Mouse (Mus musculus) heart, embryonic 11.5 days (tissue): ENCODE data around the gene Slc10a7. TPM values are rescaled to one million over a fixed set of nuclear protein-coding genes. Genes with fewer than 3 reads are reported as not detected.

ENCODE experiments used
- ATAC-seq: fragments of 200-750 bp; cut with Nextera tagmentation; replicated peaks from 2 replicates; pipeline ENCODE4 v1.8.0; 2017; ENCODE audit warnings: moderate library complexity; ENCODE audit not compliant: insufficient number of reproducible peaks, low FRiP score, low TSS enrichment
- H3K27ac ChIP-seq: fragments of 300-500 bp; sonication (generic); 2 replicates; pipeline ENCODE4 v1.5.1; 2014; ENCODE audit warnings: mild to moderate bottlenecking, low read depth, low read length
- H3K27me3 ChIP-seq: fragments of 300-500 bp; sonication (generic); 2 replicates; pipeline ENCODE4 v1.6.1; 2014; ENCODE audit warnings: mild to moderate bottlenecking, low read length, mixed read lengths; ENCODE audit not compliant: control insufficient read depth, insufficient read depth
- H3K36me3 ChIP-seq: fragments of 300-500 bp; sonication (generic); 2 replicates; pipeline ENCODE4 v1.6.1; 2014; ENCODE audit warnings: mild to moderate bottlenecking, low read length, moderate library complexity, mixed read lengths; ENCODE audit not compliant: control insufficient read depth, insufficient read depth
- H3K4me1 ChIP-seq: fragments of 300-500 bp; sonication (generic); 2 replicates; pipeline ENCODE4 v1.6.1; 2014; ENCODE audit warnings: low read length; ENCODE audit not compliant: control insufficient read depth, insufficient read depth
- H3K4me2 ChIP-seq: fragments of 300-500 bp; sonication (generic); 2 replicates; pipeline ENCODE4 v1.6.1; 2014; ENCODE audit warnings: mild to moderate bottlenecking, moderate library complexity
- H3K4me3 ChIP-seq: fragments of 300-500 bp; sonication (generic); 2 replicates; pipeline ENCODE4 v1.5.1; 2014; ENCODE audit warnings: low read depth, low read length
- H3K9ac ChIP-seq: fragments of 300-500 bp; sonication (generic); 2 replicates; pipeline ENCODE4 v1.6.1; 2014; ENCODE audit warnings: mild to moderate bottlenecking, low read depth, low read length, moderate library complexity
- H3K9me3 ChIP-seq: fragments of 300-500 bp; sonication (generic); replicated peaks from 2 replicates; pipeline ENCODE4 v1.6.1; 2016; ENCODE audit warnings: low read length; ENCODE audit not compliant: control insufficient read depth
- WGBS: fragments of 180-500 bp; shearing (Covaris S2); extraction: QIAGEN DNeasy Blood & Tissue Kit; methylation state at CpG from one replicate; pipeline ENCODE4 v1.1.7; 2014; ENCODE audit not compliant: insufficient replicate concordance; 5-methylcytosine and 5-hydroxymethylcytosine counted together
- polyA plus RNA-seq: library from polyadenylated mRNA; unstranded; fragments of >200 nt; fragmentation: Nextera tagmentation; extraction: Ambion mirVana; gene quantifications from 2 replicates; pipeline ENCODE4 v1.2.1, GENCODE M21; 2014

Slc10a7 gene
- polyA plus RNA-seq, 1 experiment from 2014 or later: 8.9 TPM

DNA sequence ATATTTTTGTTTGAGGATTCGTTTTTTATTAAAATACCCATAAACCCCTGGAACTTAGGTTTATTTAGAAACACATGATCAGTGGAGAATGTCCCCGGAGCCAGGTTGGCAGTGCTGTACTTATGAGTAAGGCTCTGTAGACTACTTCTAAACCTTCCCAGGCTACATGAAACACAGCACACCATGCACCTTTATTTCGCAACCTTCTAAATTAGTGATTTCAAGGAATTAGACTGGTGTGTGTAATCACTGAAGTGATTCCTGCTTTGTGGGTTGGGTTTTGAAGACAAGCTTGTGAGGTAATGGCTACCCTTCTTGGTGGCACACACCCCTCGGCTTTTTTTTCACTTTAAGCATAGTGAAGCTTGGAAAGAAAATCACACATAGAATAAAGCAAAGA is 46.7 kb downstream of the Slc10a7 start:
- H3K36me3 ChIP-seq: no peaks in the 10 kb centered on the region
- WGBS: 85% methylated on average over 4 of the region's 4 CpGs
- H3K27me3 ChIP-seq: no peaks in the 10 kb centered on the region
- no peak overlapping the region for H3K4me3 ChIP-seq
- H3K4me2 ChIP-seq: no peak overlapping the region
- no peaks in the 10 kb centered on the region for H3K9me3 ChIP-seq
- peaks cover 1% of the 10 kb centered on the region; the same call in 1 of the 2 replicates for H3K4me1 ChIP-seq
- no peak overlapping the region for H3K9ac ChIP-seq
- no peak overlapping the region for H3K27ac ChIP-seq
- no peak for ATAC-seq

DNA sequence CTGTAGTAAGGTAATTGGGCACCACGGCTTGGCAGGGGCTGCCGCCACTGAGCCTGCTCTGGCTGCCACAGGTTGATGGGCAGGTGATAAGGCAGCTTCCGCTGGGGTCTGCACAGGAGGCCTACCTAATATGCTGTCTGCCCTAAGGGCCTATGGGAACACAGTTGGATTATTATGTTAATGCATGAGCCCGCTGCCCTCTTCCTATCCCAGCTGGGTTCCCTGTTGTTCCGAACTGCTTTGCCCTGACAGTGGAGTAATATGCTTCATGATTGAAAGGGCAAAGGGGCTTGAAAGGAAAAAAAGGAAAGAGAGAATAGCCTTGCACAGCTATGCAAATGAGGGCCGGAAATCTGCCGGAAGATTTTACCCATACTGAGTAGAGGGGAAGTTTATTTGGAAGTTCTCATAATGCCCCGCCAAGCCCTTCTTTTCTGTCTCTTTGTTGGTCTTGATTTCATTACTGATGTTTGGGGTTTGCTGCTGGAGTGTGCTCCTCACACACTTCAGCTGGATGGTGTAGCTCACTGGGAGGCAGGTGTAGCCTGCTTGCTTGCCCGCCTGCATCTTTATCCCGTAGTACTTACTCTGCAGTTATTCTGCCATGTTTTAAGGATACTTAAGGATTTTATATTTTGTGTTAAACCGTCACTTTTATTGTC is 47.8 kb downstream of the Slc10a7 start:
- Histone ChIP-seq H3K4me3 (no peak overlapping the region), H3K36me3 (no peaks in the 10 kb centered on the region), H3K4me1 (no peaks in the 10 kb centered on the region), H3K9ac (no peak overlapping the region), H3K27ac (no peak overlapping the region), H3K27me3 (no peaks in the 10 kb centered on the region), H3K4me2 (no peak overlapping the region), H3K9me3 (peaks cover 3% of the 10 kb centered on the region; the same call in 1 of the 2 replicates)
- no peak for ATAC-seq
- WGBS: 72% methylated on average over 11 of the region's 11 CpGs

DNA sequence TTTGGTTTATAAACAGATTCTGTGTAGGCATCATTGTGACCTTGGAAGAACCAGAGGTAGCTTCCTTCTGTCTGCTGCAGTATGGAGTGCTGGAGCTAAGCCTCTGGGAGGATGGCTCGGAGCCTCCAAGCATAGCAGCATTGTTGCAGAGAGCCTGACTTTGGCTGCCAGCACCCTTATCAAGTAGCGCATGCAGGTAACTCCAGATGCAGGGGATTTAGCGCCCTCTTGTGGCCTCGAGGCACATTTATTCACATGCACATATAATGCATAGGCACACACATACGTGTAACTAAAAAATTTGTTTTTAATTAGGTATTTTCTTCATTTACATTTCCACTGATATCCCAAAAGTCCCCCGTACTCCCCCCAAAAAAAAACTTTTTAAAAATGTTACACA is 52.5 kb downstream of the Slc10a7 start:
- ATAC-seq: no peak
- no peak overlapping the region for H3K4me2 ChIP-seq

DNA sequence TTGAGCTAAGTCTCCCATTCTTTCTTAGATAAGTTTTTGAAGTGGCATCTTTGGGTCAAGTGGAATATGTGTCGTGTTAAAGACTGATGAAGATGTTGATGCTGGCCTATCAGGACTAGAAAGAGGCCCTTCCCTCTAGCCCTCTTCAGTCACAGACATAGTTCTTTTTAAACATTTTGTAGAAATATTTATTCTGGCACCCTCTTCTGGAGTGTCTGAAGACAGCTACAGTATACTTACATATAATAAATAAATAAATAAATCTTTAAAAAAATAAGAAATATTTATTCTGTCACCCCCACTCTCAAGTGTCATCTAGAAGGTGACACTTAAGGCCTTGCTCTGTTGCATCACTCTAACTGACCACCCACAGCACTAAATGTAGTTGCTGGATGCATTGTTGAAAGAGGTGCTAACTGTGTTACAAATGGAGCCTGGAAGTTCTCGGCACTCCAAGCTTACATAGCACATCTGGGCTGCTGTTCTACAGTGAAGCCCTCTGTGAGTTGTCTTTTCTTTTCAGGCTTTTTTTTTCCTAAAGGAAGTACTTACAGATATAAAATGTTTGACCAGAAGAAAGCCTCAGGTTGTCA is 54.4 kb downstream of the Slc10a7 start:
- no peak overlapping the region for H3K4me2 ChIP-seq
- no peak overlapping the region for H3K27ac ChIP-seq
- 29% methylated on average over 2 of the region's 2 CpGs for WGBS

More for the DNA sequence above, 52.5 kb downstream of the Slc10a7 start:
- no peaks in the 10 kb centered on the region for H3K4me1 ChIP-seq
- H3K27me3 ChIP-seq: no peaks in the 10 kb centered on the region
- no peaks in the 10 kb centered on the region for H3K36me3 ChIP-seq
- H3K4me3 ChIP-seq: no peak overlapping the region
- H3K9ac ChIP-seq: no peak overlapping the region
- peaks cover 3% of the 10 kb centered on the region; the same call in 1 of the 2 replicates for H3K9me3 ChIP-seq
- H3K27ac ChIP-seq: no peak overlapping the region
- WGBS: 91% methylated on average over 6 of the region's 6 CpGs

DNA sequence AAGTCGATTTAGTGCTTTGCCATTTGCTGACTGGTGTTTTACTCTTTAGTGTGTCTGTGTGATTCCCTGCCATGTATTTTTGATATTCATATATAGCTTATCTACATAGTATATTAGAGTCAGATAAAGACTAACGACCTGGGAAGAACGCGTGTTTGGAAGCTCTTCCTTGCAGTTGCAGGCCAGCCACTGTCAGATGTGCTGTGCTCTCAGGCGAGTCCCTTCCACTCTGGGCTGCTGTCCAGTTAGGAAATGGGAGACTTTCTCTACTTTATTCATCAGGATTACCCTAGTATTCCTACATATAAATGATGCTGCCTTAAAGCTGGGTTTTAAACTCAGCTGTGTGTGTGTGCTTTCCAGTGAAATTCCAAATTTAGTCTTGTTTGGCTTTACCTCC is 55.1 kb downstream of the Slc10a7 start:
- Histone ChIP-seq H3K4me1 (no peaks in the 10 kb centered on the region), H3K9ac (no peak overlapping the region), H3K4me3 (no peak overlapping the region), H3K9me3 (peaks cover 3% of the 10 kb centered on the region; the same call in 1 of the 2 replicates), H3K27ac (no peak overlapping the region), H3K4me2 (no peak overlapping the region), H3K36me3 (no peaks in the 10 kb centered on the region), H3K27me3 (no peaks in the 10 kb centered on the region)
- no peak for ATAC-seq
- WGBS: 77% methylated on average over 5 of the region's 5 CpGs

More for the DNA sequence above, 54.4 kb downstream of the Slc10a7 start:
- no peak for ATAC-seq
- Histone ChIP-seq H3K9ac (no peak overlapping the region), H3K4me3 (no peak overlapping the region), H3K36me3 (no peaks in the 10 kb centered on the region), H3K4me1 (no peaks in the 10 kb centered on the region), H3K9me3 (peaks cover 3% of the 10 kb centered on the region; the same call in 1 of the 2 replicates), H3K27me3 (no peaks in the 10 kb centered on the region)

DNA sequence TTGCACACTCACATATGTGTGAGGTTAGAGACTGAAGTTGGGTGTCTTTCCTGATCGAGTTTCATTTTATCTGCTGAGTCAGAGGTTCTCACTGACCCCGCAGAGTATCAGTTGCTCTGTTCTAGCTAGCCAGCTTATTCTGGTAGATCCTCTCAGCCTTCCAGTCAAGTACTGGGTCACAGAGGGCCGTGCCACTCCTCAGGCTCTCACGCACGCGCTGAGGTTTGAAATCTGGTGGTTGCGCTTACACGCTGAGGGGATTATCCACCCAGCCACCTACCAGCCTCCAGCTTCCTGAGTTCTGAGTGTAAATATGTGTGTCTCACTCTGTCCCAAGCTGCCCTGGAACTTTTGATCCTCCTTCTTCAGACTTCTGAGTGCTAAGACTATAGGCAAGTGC is 59.0 kb downstream of the Slc10a7 start:
- Histone ChIP-seq H3K9ac (no peak overlapping the region), H3K27me3 (no peaks in the 10 kb centered on the region), H3K4me2 (no peak overlapping the region), H3K9me3 (no peaks in the 10 kb centered on the region), H3K4me1 (0 out of 2 replicates have a peak, but pooled peaks cover 2% of the 10 kb centered on the region), H3K4me3 (no peak overlapping the region), H3K36me3 (no peaks in the 10 kb centered on the region), H3K27ac (no peak overlapping the region)
- ATAC-seq: no peak
- 67% methylated on average over 8 of the region's 8 CpGs for WGBS

DNA sequence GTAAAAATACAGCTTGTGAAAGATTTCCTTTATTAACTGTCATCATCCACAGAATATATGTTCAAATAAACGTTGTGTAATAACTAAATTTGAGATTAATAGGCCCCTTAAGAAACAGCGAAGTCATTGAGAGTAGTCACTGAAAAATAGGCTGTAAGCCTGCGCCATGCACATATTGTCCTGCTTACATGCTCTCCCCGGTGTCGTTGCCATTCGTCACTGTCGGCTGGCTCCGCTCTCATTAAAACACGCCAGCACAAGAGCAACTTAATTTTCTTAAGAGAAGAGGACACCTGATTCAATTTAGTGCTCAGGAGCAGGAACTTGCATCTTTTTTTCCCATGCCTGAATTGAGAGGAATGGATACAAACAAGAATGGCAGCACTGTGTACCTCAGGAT is 62.4 kb downstream of the Slc10a7 start:
- H3K27me3 ChIP-seq: no peaks in the 10 kb centered on the region

DNA sequence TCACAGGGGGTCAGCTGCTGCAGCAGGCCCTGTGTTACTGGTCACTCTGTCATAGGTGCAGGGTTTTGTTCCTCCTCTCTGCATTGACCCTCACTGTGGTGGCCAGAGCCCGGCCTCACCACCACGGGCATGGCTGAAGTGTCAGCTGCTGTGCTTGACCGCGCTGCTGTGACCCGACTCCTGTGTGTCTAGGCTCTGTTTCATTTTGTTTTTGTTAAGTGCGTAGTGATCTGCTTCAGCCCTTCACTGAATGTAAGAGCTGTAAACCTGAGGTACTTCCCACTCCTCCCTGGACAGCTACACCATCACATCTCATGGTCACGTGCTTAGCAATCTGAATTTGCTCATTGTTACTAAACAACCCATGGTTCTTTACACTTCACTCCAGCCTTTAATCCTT is 65.1 kb downstream of the Slc10a7 start:
- no peak for ATAC-seq
- WGBS: 79% methylated on average over 7 of the region's 7 CpGs
- no peaks in the 10 kb centered on the region for H3K27me3 ChIP-seq
- H3K9ac ChIP-seq: no peak overlapping the region
- no peaks in the 10 kb centered on the region for H3K9me3 ChIP-seq
- H3K4me3 ChIP-seq: no peak overlapping the region
- no peaks in the 10 kb centered on the region for H3K36me3 ChIP-seq
- no peak overlapping the region for H3K4me2 ChIP-seq
- H3K4me1 ChIP-seq: 0 out of 2 replicates have a peak, but pooled peaks cover 2% of the 10 kb centered on the region
- no peak overlapping the region for H3K27ac ChIP-seq

More for the DNA sequence above, 62.4 kb downstream of the Slc10a7 start:
- no peak overlapping the region for H3K4me3 ChIP-seq
- 67% methylated on average over 9 of the region's 9 CpGs for WGBS
- H3K36me3 ChIP-seq: no peaks in the 10 kb centered on the region
- no peaks in the 10 kb centered on the region for H3K9me3 ChIP-seq
- no peak overlapping the region for H3K27ac ChIP-seq
- no peak overlapping the region for H3K9ac ChIP-seq
- ATAC-seq: no peak
- 0 out of 2 replicates have a peak, but pooled peaks cover 2% of the 10 kb centered on the region for H3K4me1 ChIP-seq
- no peak overlapping the region for H3K4me2 ChIP-seq
